Mouse (Mus musculus): ENCODE results near the gene Arl8b.

The Arl8b gene

GRCm38 (mm10) chr6:108754376-108754775, 28.5 kb upstream of the Arl8b start:
- H3K36me3 ChIP-seq (ENCODE audit: insufficient read depth, low read length) = no peaks in the 10 kb centered on the region
- TF ChIP-seq NANOG (IDR thresholded peaks at IDR 0.05; ENCODE audit: borderline replicate concordance, low read length) (no peak), POU5F1 (IDR thresholded peaks at IDR 0.05; ENCODE audit: borderline replicate concordance, low read length) (no peak), CTCF (conservative IDR thresholded peaks at IDR 0.05; ENCODE audit: low read length) (no peak)
- H3K4me1 ChIP-seq (replicated peaks; ENCODE audit: low read depth, low read length) = 0 out of 2 replicates have a peak, but pooled peaks cover 4% of the 10 kb centered on the region
- H3K4me3 ChIP-seq (replicated peaks; ENCODE audit: low read length) = no peak overlapping the region
- H3K9me3 ChIP-seq (ENCODE audit: low read length) = no peaks in the 10 kb centered on the region
- H3K27me3 ChIP-seq (ENCODE audit: insufficient read depth, low read length) = no peaks in the 10 kb centered on the region

- Histone ChIP-seq H3K4me3 (replicated peaks; ENCODE audit: low read length) (no peak overlapping the region), H3K9me3 (ENCODE audit: low read length) (no peaks in the 10 kb centered on the region), H3K36me3 (ENCODE audit: insufficient read depth, low read length) (no peaks in the 10 kb centered on the region), H3K27me3 (ENCODE audit: insufficient read depth, low read length) (no peaks in the 10 kb centered on the region), H3K4me1 (replicated peaks; ENCODE audit: low read depth, low read length) (0 out of 2 replicates have a peak, but pooled peaks cover 4% of the 10 kb centered on the region)
- TF ChIP-seq NANOG (IDR thresholded peaks at IDR 0.05; ENCODE audit: borderline replicate concordance, low read length) (no peak), CTCF (conservative IDR thresholded peaks at IDR 0.05; ENCODE audit: low read length) (no peak), POU5F1 (IDR thresholded peaks at IDR 0.05; ENCODE audit: borderline replicate concordance, low read length) (no peak)
Observed at GRCm38 (mm10) chr6:108755936-108756335, 27.0 kb upstream of the Arl8b start.

- H3K9me3 ChIP-seq (ENCODE audit: low read length) = no peaks in the 10 kb centered on the region
- 0 out of 2 replicates have a peak, but pooled peaks cover 4% of the 10 kb centered on the region for H3K4me1 ChIP-seq (replicated peaks; ENCODE audit: low read depth, low read length)
- 0 out of 2 replicates have a peak, but pooled peaks cover 3% of the 10 kb centered on the region for H3K27me3 ChIP-seq (ENCODE audit: insufficient read depth, low read length)
- no peak overlapping the region for H3K4me3 ChIP-seq (replicated peaks; ENCODE audit: low read length)
- TF ChIP-seq POU5F1 (IDR thresholded peaks at IDR 0.05; ENCODE audit: borderline replicate concordance, low read length) (no peak), CTCF (conservative IDR thresholded peaks at IDR 0.05; ENCODE audit: low read length) (no peak), NANOG (IDR thresholded peaks at IDR 0.05; ENCODE audit: borderline replicate concordance, low read length) (no peak)
- no peaks in the 10 kb centered on the region for H3K36me3 ChIP-seq (ENCODE audit: insufficient read depth, low read length)
Observed at GRCm38 (mm10) chr6:108758997-108759697, 23.8 kb upstream of the Arl8b start.

- H3K4me3 ChIP-seq (replicated peaks; ENCODE audit: low read length) = no peak overlapping the region
- H3K4me1 ChIP-seq (replicated peaks; ENCODE audit: low read depth, low read length) = 0 out of 2 replicates have a peak, but pooled peaks cover 4% of the 10 kb centered on the region
- H3K9me3 ChIP-seq (ENCODE audit: low read length) = no peaks in the 10 kb centered on the region
- H3K36me3 ChIP-seq (ENCODE audit: insufficient read depth, low read length) = no peaks in the 10 kb centered on the region
- H3K27me3 ChIP-seq (ENCODE audit: insufficient read depth, low read length) = 0 out of 2 replicates have a peak, but pooled peaks cover 3% of the 10 kb centered on the region
- no peak for TF ChIP-seq CTCF (conservative IDR thresholded peaks at IDR 0.05; ENCODE audit: low read length)
- no peak for TF ChIP-seq NANOG (IDR thresholded peaks at IDR 0.05; ENCODE audit: borderline replicate concordance, low read length)
- TF ChIP-seq POU5F1 (IDR thresholded peaks at IDR 0.05; ENCODE audit: borderline replicate concordance, low read length) = no peak
Observed at GRCm38 (mm10) chr6:108759698-108760039, 23.2 kb upstream of the Arl8b start.

GRCm38 (mm10) chr6:108770880-108771279, 12.0 kb upstream of the Arl8b start:
- Histone ChIP-seq H3K4me3 (replicated peaks; ENCODE audit: low read length) (no peak overlapping the region), H3K27me3 (ENCODE audit: insufficient read depth, low read length) (peaks cover 5% of the 10 kb centered on the region; the same call in 1 of the 2 replicates), H3K36me3 (ENCODE audit: insufficient read depth, low read length) (no peaks in the 10 kb centered on the region), H3K9me3 (ENCODE audit: low read length) (no peaks in the 10 kb centered on the region), H3K4me1 (replicated peaks; ENCODE audit: low read depth, low read length) (no peaks in the 10 kb centered on the region)
- no peak for TF ChIP-seq CTCF (conservative IDR thresholded peaks at IDR 0.05; ENCODE audit: low read length)
- TF ChIP-seq NANOG (IDR thresholded peaks at IDR 0.05; ENCODE audit: borderline replicate concordance, low read length) = no peak
- no peak for TF ChIP-seq POU5F1 (IDR thresholded peaks at IDR 0.05; ENCODE audit: borderline replicate concordance, low read length)

GRCm38 (mm10) chr6:108772913-108773312, 10.0 kb upstream of the Arl8b start:
- Histone ChIP-seq H3K4me3 (replicated peaks; ENCODE audit: low read length) (no peak overlapping the region), H3K27me3 (ENCODE audit: insufficient read depth, low read length) (peaks cover 5% of the 10 kb centered on the region; the same call in 1 of the 2 replicates), H3K4me1 (replicated peaks; ENCODE audit: low read depth, low read length) (peaks cover 4% of the 10 kb centered on the region; the same call in 1 of the 2 replicates), H3K9me3 (ENCODE audit: low read length) (no peaks in the 10 kb centered on the region), H3K36me3 (ENCODE audit: insufficient read depth, low read length) (no peaks in the 10 kb centered on the region)
- TF ChIP-seq POU5F1 (IDR thresholded peaks at IDR 0.05; ENCODE audit: borderline replicate concordance, low read length) (no peak), CTCF (conservative IDR thresholded peaks at IDR 0.05; ENCODE audit: low read length) (peak; percentile 97), NANOG (IDR thresholded peaks at IDR 0.05; ENCODE audit: borderline replicate concordance, low read length) (no peak)

- TF ChIP-seq NANOG (IDR thresholded peaks at IDR 0.05; ENCODE audit: borderline replicate concordance, low read length) (no peak), POU5F1 (IDR thresholded peaks at IDR 0.05; ENCODE audit: borderline replicate concordance, low read length) (no peak), CTCF (conservative IDR thresholded peaks at IDR 0.05; ENCODE audit: low read length) (no peak)
- Histone ChIP-seq H3K36me3 (ENCODE audit: insufficient read depth, low read length) (no peaks in the 10 kb centered on the region), H3K9me3 (ENCODE audit: low read length) (no peaks in the 10 kb centered on the region), H3K4me1 (replicated peaks; ENCODE audit: low read depth, low read length) (peaks cover 4% of the 10 kb centered on the region; the same call in 1 of the 2 replicates), H3K27me3 (ENCODE audit: insufficient read depth, low read length) (peaks cover 5% of the 10 kb centered on the region; the same call in 1 of the 2 replicates), H3K4me3 (replicated peaks; ENCODE audit: low read length) (no peak overlapping the region)
Observed at GRCm38 (mm10) chr6:108773480-108773879, 9.4 kb upstream of the Arl8b start.

- Histone ChIP-seq H3K27me3 (ENCODE audit: insufficient read depth, low read length) (peaks cover 5% of the 10 kb centered on the region; the same call in 1 of the 2 replicates), H3K9me3 (ENCODE audit: low read length) (no peaks in the 10 kb centered on the region), H3K4me3 (replicated peaks; ENCODE audit: low read length) (no peak overlapping the region), H3K4me1 (replicated peaks; ENCODE audit: low read depth, low read length) (peaks cover 4% of the 10 kb centered on the region; the same call in 1 of the 2 replicates), H3K36me3 (ENCODE audit: insufficient read depth, low read length) (no peaks in the 10 kb centered on the region)
- TF ChIP-seq POU5F1 (IDR thresholded peaks at IDR 0.05; ENCODE audit: borderline replicate concordance, low read length) = no peak
- TF ChIP-seq CTCF (conservative IDR thresholded peaks at IDR 0.05; ENCODE audit: low read length) = no peak
- TF ChIP-seq NANOG (IDR thresholded peaks at IDR 0.05; ENCODE audit: borderline replicate concordance, low read length) = no peak
Observed at GRCm38 (mm10) chr6:108776274-108776673, 6.6 kb upstream of the Arl8b start.
